Mouse (Mus musculus) forebrain, embryonic 10.5 days (tissue): ENCODE measurements around the gene Traf3ip3. TPM values are rescaled to one million over a fixed set of nuclear protein-coding genes. Genes with fewer than 3 reads are reported as not detected.

Experiments
- DNase-seq: peaks from one replicate; pipeline ENCODE4 v3.0.0-alpha.2; 2017; ENCODE audit warnings: low spot score; ENCODE audit errors: extremely low spot score
- H3K27ac ChIP-seq: fragments of 300-500 bp; sonication (generic); 2 replicates; pipeline ENCODE4 v1.5.1; 2016; ENCODE audit warnings: mild to moderate bottlenecking
- H3K27me3 ChIP-seq: fragments of 300-500 bp; sonication (generic); 2 replicates; pipeline ENCODE4 v1.6.1; 2016; ENCODE audit warnings: mild to moderate bottlenecking; ENCODE audit not compliant: poor library complexity, severe bottlenecking
- H3K36me3 ChIP-seq: fragments of 300-500 bp; sonication (generic); replicated peaks from 2 replicates; pipeline ENCODE4 v1.6.1; 2016; ENCODE audit warnings: mild to moderate bottlenecking, moderate library complexity
- H3K4me1 ChIP-seq: fragments of 300-500 bp; sonication (generic); 2 replicates; pipeline ENCODE4 v1.6.1; 2016
- H3K4me3 ChIP-seq: fragments of 300-500 bp; sonication (generic); 2 replicates; pipeline ENCODE4 v1.5.1; 2016; ENCODE audit warnings: mild to moderate bottlenecking, moderate library complexity
- H3K9me3 ChIP-seq: fragments of 300-500 bp; sonication (generic); 2 replicates; pipeline ENCODE4 v1.6.1; 2016; ENCODE audit warnings: mild to moderate bottlenecking, moderate library complexity
- WGBS: fragments of 180-500 bp; shearing (Covaris S2); methylation state at CpG from one replicate; pipeline ENCODE4 v1.1.7; 2016; 5-methylcytosine and 5-hydroxymethylcytosine counted together
- polyA plus RNA-seq: library from polyadenylated mRNA; unstranded; fragments of >200 nt; fragmentation: Nextera tagmentation; extraction: Ambion mirVana; gene quantifications from 2 replicates; pipeline ENCODE4 v1.2.1, GENCODE M21; 2016

Gene Traf3ip3
- polyA plus RNA-seq, 1 experiment from 2014 or later, result 1.5 TPM

GRCm38 (mm10) chr1:193172991-193173809 lies 28.3 kb downstream of the Traf3ip3 start:
- Histone ChIP-seq H3K27ac (peak overlapping the region; percentile 92), H3K9me3 (no peaks in the 10 kb centered on the region), H3K36me3 (no peaks in the 10 kb centered on the region), H3K27me3 (no peaks in the 10 kb centered on the region), H3K4me1 (peaks cover 30% of the 10 kb centered on the region), H3K4me3 (peak overlapping the region; percentile 79)
- 2% methylated on average over 48 of the region's 48 CpGs for WGBS
- peak; percentile 97 for DNase-seq

- no peak overlapping the region for H3K27ac ChIP-seq
- H3K27me3 ChIP-seq, result no peaks in the 10 kb centered on the region
- H3K4me1 ChIP-seq, result peaks cover 23% of the 10 kb centered on the region
- H3K9me3 ChIP-seq, result no peaks in the 10 kb centered on the region
- no peak for DNase-seq
- WGBS, result 86% methylated on average over 2 of the region's 2 CpGs
- no peak overlapping the region for H3K4me3 ChIP-seq
- H3K36me3 ChIP-seq, result no peaks in the 10 kb centered on the region
These were observed 31.6 kb downstream of the Traf3ip3 start for GRCm38 (mm10) chr1:193169856-193170255.

GRCm38 (mm10) chr1:193169228-193169627 lies 32.3 kb downstream of the Traf3ip3 start:
- peaks cover 17% of the 10 kb centered on the region for H3K4me1 ChIP-seq
- H3K27me3 ChIP-seq, result no peaks in the 10 kb centered on the region
- H3K9me3 ChIP-seq, result no peaks in the 10 kb centered on the region
- H3K36me3 ChIP-seq, result no peaks in the 10 kb centered on the region
- 92% methylated on average over 7 of the region's 7 CpGs for WGBS
- no peak for DNase-seq
- H3K27ac ChIP-seq, result no peak overlapping the region
- H3K4me3 ChIP-seq, result no peak overlapping the region

GRCm38 (mm10) chr1:193167746-193168145 lies 33.8 kb downstream of the Traf3ip3 start, which contains the start of gene A130010J15Rik:
Gene A130010J15Rik (plus strand): TSS chr1:193168046.
- Histone ChIP-seq H3K36me3 (no peaks in the 10 kb centered on the region), H3K27ac (no peak within 1 kb of the TSS), H3K9me3 (no peaks in the 10 kb centered on the region), H3K4me3 (no peak within 1 kb of the TSS), H3K27me3 (no peaks in the 10 kb centered on the region), H3K4me1 (peaks cover 9% of the 10 kb centered on the region)
- WGBS, result 92% methylated on average over 3 of the region's 3 CpGs
- DNase-seq, result no peak

GRCm38 (mm10) chr1:193160317-193161032 lies 41.0 kb downstream of the Traf3ip3 start:
- Histone ChIP-seq H3K27me3 (peaks cover 15% of the 10 kb centered on the region), H3K9me3 (no peaks in the 10 kb centered on the region), H3K36me3 (no peaks in the 10 kb centered on the region), H3K27ac (peak overlapping the region; percentile 41; the same call in 1 of the 2 replicates), H3K4me3 (peak overlapping the region; percentile 40), H3K4me1 (peaks cover 24% of the 10 kb centered on the region)
- DNase-seq, result peak; percentile 53
- 17% methylated on average over 18 of the region's 18 CpGs for WGBS

- peaks cover 24% of the 10 kb centered on the region for H3K4me1 ChIP-seq
- 50% methylated on average over 1 of the region's 1 CpGs for WGBS
- H3K4me3 ChIP-seq, result no peak overlapping the region
- H3K36me3 ChIP-seq, result no peaks in the 10 kb centered on the region
- H3K27ac ChIP-seq, result no peak overlapping the region
- no peak for DNase-seq
- peaks cover 24% of the 10 kb centered on the region for H3K27me3 ChIP-seq
- H3K9me3 ChIP-seq, result no peaks in the 10 kb centered on the region
These were observed 41.9 kb downstream of the Traf3ip3 start for GRCm38 (mm10) chr1:193159613-193160012.

GRCm38 (mm10) chr1:193159163-193159562 lies 42.3 kb downstream of the Traf3ip3 start:
- H3K4me1 ChIP-seq, result peaks cover 24% of the 10 kb centered on the region
- no peak for DNase-seq
- H3K27ac ChIP-seq, result no peak overlapping the region
- H3K9me3 ChIP-seq, result no peaks in the 10 kb centered on the region
- H3K4me3 ChIP-seq, result no peak overlapping the region
- no peaks in the 10 kb centered on the region for H3K36me3 ChIP-seq
- WGBS, result 74% methylated on average over 3 of the region's 3 CpGs
- peaks cover 28% of the 10 kb centered on the region for H3K27me3 ChIP-seq

GRCm38 (mm10) chr1:193157111-193157492 lies 44.4 kb downstream of the Traf3ip3 start:
- no peak for DNase-seq

GRCm38 (mm10) chr1:193156316-193157110 lies 45.0 kb downstream of the Traf3ip3 start:
- Histone ChIP-seq H3K27me3 (peaks cover 55% of the 10 kb centered on the region), H3K4me3 (no peak overlapping the region)
- WGBS, result 77% methylated on average over 15 of the region's 15 CpGs

More at GRCm38 (mm10) chr1:193157111-193157492, 44.4 kb downstream of the Traf3ip3 start:
- WGBS, result 76% methylated on average over 8 of the region's 8 CpGs
- H3K9me3 ChIP-seq, result no peaks in the 10 kb centered on the region
- no peak overlapping the region for H3K4me3 ChIP-seq
- peaks cover 49% of the 10 kb centered on the region for H3K27me3 ChIP-seq
- H3K36me3 ChIP-seq, result no peaks in the 10 kb centered on the region
- H3K4me1 ChIP-seq, result peaks cover 39% of the 10 kb centered on the region
- no peak overlapping the region for H3K27ac ChIP-seq

GRCm38 (mm10) chr1:193153561-193153960 lies 47.9 kb downstream of the Traf3ip3 start:
- H3K9me3 ChIP-seq, result no peaks in the 10 kb centered on the region
- peak overlapping the region; percentile 50 for H3K4me3 ChIP-seq
- 16% methylated on average over 16 of the region's 16 CpGs for WGBS
- no peaks in the 10 kb centered on the region for H3K36me3 ChIP-seq
- H3K4me1 ChIP-seq, result peaks cover 19% of the 10 kb centered on the region
- H3K27ac ChIP-seq, result no peak overlapping the region; the same call in 1 of the 2 replicates
- DNase-seq, result no peak
- peaks cover 72% of the 10 kb centered on the region for H3K27me3 ChIP-seq

More at GRCm38 (mm10) chr1:193156316-193157110, 45.0 kb downstream of the Traf3ip3 start:
- Histone ChIP-seq H3K4me1 (peaks cover 39% of the 10 kb centered on the region), H3K9me3 (no peaks in the 10 kb centered on the region), H3K27ac (no peak overlapping the region), H3K36me3 (no peaks in the 10 kb centered on the region)
- DNase-seq, result no peak

GRCm38 (mm10) chr1:193152872-193153271 lies 48.6 kb downstream of the Traf3ip3 start, which contains the start of gene Irf6:
Gene Irf6 (plus strand): TSS chr1:193153111.
- H3K36me3 ChIP-seq, result no peaks in the 10 kb centered on the region
- H3K27me3 ChIP-seq, result peaks cover 70% of the 10 kb centered on the region
- peak within 1 kb of the TSS; percentile 20; the same call in 1 of the 2 replicates for H3K27ac ChIP-seq
- under 1% methylated on average over 30 of the region's 30 CpGs for WGBS
- H3K4me1 ChIP-seq, result peaks cover 19% of the 10 kb centered on the region
- peak; percentile 47 for DNase-seq
- H3K9me3 ChIP-seq, result no peaks in the 10 kb centered on the region
- peak within 1 kb of the TSS; percentile 50 for H3K4me3 ChIP-seq

GRCm38 (mm10) chr1:193151134-193151533 lies 50.4 kb downstream of the Traf3ip3 start:
- H3K27me3 ChIP-seq, result peaks cover 65% of the 10 kb centered on the region
- no peak overlapping the region for H3K27ac ChIP-seq
- no peaks in the 10 kb centered on the region for H3K9me3 ChIP-seq
- no peak for DNase-seq
- H3K36me3 ChIP-seq, result no peaks in the 10 kb centered on the region
- no peak overlapping the region for H3K4me3 ChIP-seq
- H3K4me1 ChIP-seq, result peaks cover 15% of the 10 kb centered on the region
- 61% methylated on average over 7 of the region's 7 CpGs for WGBS
